Mouse (Mus musculus): ENCODE results near the gene Crocc2.

DNA sequence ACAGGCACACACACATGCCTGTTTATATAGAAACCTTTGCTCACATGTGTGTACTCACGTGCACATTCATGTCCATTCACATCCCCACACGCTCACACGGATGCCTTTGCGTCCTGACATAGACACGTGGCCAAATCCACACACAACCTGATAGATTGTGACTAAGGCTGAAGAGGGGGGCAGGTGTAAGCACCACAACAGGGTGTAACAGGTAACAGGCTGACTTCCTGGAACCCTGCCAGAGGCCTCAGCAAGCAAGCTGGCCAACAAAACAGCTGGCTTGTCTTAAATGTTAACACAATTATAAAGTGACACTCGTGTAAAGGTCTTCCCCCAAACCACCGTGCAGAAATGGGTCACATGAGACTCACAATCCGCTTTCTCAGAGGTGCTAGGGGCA, 9.6 kb upstream of the Crocc2 start:
- TF ChIP-seq CTCF (IDR thresholded peaks at IDR 0.05; ENCODE audit: control insufficient read depth, insufficient read depth, insufficient read length), result no peak
- no peak for TF ChIP-seq MAX (IDR thresholded peaks at IDR 0.05)
- no peak for TF ChIP-seq FOSL1 (IDR thresholded peaks at IDR 0.05; ENCODE audit: insufficient read depth, low read length, poor library complexity, severe bottlenecking)
- no peak for TF ChIP-seq USF1 (IDR thresholded peaks at IDR 0.05; ENCODE audit: low read depth)
- TF ChIP-seq MYOG (IDR thresholded peaks at IDR 0.05; ENCODE audit: control insufficient read depth, extremely low read depth, insufficient read length), result no peak

Data from C2C12 (cell line).